Mouse (Mus musculus) inflammation-experienced regulatory T-cells, adult 16 weeks (primary cell): ENCODE data around the gene Sash1. TPM values are rescaled to one million over a fixed set of nuclear protein-coding genes. Genes with fewer than 3 reads are reported as not detected.

Experiments
- polyA plus RNA-seq: library from polyadenylated mRNA; unstranded; fragments of 100-300 nt; shearing (Covaris generic); gene quantifications from one replicate; pipeline ENCODE4 v1.2.1, GENCODE M21; 2017

The Sash1 gene
- polyA plus RNA-seq: not detected

GRCm38 (mm10) chr10:8885630-8886527 lies at the start of gene Sash1:
Gene Sash1 (minus strand): TSS chr10:8886070.

